Mouse (Mus musculus) bone marrow macrophage, adult 2 months (primary cell): ENCODE data around the gene Tuba8.

Experiments used
- CTCF ChIP-seq: IDR thresholded peaks from 2 replicates; pipeline ENCODE4 v1.5.1; 2012; ENCODE audit warnings: low read depth, mild to moderate bottlenecking, low read length, moderate library complexity
- POLR2A ChIP-seq: IDR thresholded peaks from 2 replicates; pipeline ENCODE4 v1.6.1; 2012; ENCODE audit warnings: mild to moderate bottlenecking, low read depth, low read length, borderline replicate concordance

DNA sequence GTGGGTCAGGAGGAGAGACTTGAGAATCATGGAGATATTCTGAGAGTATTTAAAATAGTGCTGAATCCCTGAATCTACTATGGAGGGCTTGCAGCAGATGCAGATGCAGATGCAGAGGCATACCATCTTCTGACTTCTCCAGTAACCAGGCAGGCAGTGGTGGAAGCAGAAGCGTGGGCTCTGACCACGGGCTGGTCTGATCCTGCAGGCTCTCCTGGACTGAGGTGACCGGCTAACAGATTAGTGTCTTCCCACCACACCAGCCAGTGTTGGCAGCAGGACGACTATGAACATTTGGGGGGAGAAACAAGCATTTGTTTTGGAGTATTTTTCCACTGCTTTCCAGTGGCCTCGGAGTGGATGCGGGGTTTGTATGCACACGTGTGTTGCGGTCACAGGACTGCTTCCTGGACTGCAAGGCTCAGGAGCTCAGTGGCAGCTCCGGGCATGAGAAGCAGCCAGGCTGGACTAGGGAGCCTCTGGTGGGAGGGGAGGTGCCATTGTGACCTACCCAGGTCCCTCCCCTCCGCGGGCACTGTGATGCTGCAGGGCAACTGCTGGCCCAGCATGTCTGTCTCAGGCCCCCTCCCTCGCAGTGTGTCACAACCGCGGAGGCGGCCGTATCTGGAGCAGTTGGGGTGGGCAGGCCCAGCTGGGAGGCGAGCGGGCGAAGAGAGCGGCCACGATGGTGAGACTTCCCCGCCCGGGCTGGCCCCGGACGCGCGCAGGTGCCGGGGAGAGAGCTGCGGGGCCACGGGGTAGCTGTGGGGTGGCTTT lies at the start of gene Tuba8:
- TF ChIP-seq CTCF = no peak
- no peak for TF ChIP-seq POLR2A
